Mouse (Mus musculus): ENCODE results near the gene Rbm38. TPM values are rescaled to one million over a fixed set of nuclear protein-coding genes. Genes with fewer than 3 reads are reported as not detected.

The Rbm38 gene
- total and polyA plus RNA-seq, 3 experiments, result 14.4 to 85.4 (median 19.4) TPM

DNA sequence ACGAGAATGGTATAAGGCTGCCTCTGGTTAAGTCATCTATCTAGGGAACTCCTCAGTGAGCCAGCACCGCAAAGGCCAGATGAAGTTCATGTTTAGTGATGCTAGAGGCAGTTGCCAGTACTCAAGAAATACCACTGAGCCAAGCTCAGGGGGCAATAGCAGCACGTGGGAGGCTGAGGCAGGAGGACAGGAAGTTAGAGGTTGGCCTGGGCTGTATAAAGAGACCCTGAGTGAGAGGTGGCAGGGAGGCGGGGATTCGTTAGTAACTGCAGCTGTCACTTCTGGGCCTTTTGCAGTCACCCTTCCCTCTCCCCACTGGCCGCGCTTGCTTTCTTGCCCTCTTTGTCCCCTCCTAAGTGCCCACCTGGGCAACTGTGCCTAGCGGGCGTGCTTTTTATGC is 976 bp upstream of the Rbm38 start:
- no peak overlapping the region for H3K27ac ChIP-seq (ENCODE audit: insufficient read depth, low read depth)
- dilution Hi-C loops (cut with MboI; ENCODE audit: extremely low pct_ligation_motif_present, extremely low pct_unique_long_range_greater_than_20kb, low sequenced_read_pairs), result no loop called here

DNA sequence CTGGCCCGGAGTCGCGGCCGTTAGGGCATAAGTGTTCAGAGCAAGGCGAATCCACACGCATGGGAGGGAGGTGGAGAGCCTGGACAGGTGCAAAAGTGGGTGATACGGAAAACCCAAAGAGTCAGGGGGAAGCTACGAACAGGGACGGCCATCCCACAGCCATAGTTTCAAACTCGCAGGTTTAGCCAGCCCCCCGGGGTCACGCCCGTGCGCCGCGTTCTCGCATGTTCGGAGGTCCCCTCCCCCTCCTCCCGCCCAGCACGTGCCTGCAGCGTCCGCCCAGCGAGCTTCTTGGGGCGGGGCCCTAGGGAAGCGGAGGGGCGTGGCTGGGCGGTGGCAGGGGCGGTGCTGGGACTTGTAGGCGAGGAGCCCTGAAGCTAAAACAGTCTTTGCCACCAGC is 508 bp upstream of the Rbm38 start:
- H3K27ac ChIP-seq (ENCODE audit: insufficient read depth, low read depth), result no peak overlapping the region
- no peak for TF ChIP-seq ZKSCAN1 (IDR thresholded peaks at IDR 0.05; ENCODE audit: borderline replicate concordance, low read depth, low read length)
- TF ChIP-seq CHD1 (IDR thresholded peaks at IDR 0.05; ENCODE audit: low read depth, low read length), result no peak
- TF ChIP-seq MXI1 (IDR thresholded peaks at IDR 0.05; ENCODE audit: low read depth, low read length), result peak; percentile 49; the same call in 1 of the 2 replicates
- no peak for TF ChIP-seq ZNF384 (IDR thresholded peaks at IDR 0.05; ENCODE audit: low read depth, low read length)
- TF ChIP-seq MEF2A (IDR thresholded peaks at IDR 0.05; ENCODE audit: borderline replicate concordance, low read depth, low read length), result no peak
- no peak for TF ChIP-seq JUND (conservative IDR thresholded peaks at IDR 0.05; ENCODE audit: low read depth, low read length)
- no peak for TF ChIP-seq POLR2A (IDR thresholded peaks at IDR 0.05; ENCODE audit: low read depth, low read length)
- no peak for TF ChIP-seq TCF12 (IDR thresholded peaks at IDR 0.05; ENCODE audit: low read depth, low read length)
- TF ChIP-seq ZC3H11A (IDR thresholded peaks at IDR 0.05; ENCODE audit: low read depth, low read length), result no peak
- TF ChIP-seq MYC (IDR thresholded peaks at IDR 0.05; ENCODE audit: low read depth, low read length), result peak; percentile 61; the same call in 1 of the 2 replicates
- TF ChIP-seq CHD2 (IDR thresholded peaks at IDR 0.05; ENCODE audit: low read length), result peak; percentile 59; the same call in 1 of the 2 replicates
- no peak for TF ChIP-seq EP300 (IDR thresholded peaks at IDR 0.05; ENCODE audit: low read length)
- peak; percentile 99 for TF ChIP-seq BHLHE40 (IDR thresholded peaks at IDR 0.05; ENCODE audit: low read depth, low read length)
- TF ChIP-seq E2F4 (IDR thresholded peaks at IDR 0.05; ENCODE audit: insufficient replicate concordance, low read depth, low read length), result no peak
- peak; percentile 87 for TF ChIP-seq HCFC1 (IDR thresholded peaks at IDR 0.05; ENCODE audit: low read depth, low read length)
- TF ChIP-seq RAD21 (IDR thresholded peaks at IDR 0.05; ENCODE audit: low read depth, low read length), result no peak
- TF ChIP-seq TBP (conservative IDR thresholded peaks at IDR 0.05; ENCODE audit: low read depth, low read length), result no peak
- no peak for TF ChIP-seq SMC3 (IDR thresholded peaks at IDR 0.05; ENCODE audit: low read depth, low read length)
- peak; percentile 54 for TF ChIP-seq USF1 (IDR thresholded peaks at IDR 0.05; ENCODE audit: low read depth, low read length)
- peak; percentile 11; the same call in 1 of the 2 replicates for TF ChIP-seq IRF4 (IDR thresholded peaks at IDR 0.05; ENCODE audit: low read depth, low read length)
- no peak for TF ChIP-seq MAZ (IDR thresholded peaks at IDR 0.05; ENCODE audit: low read depth, low read length)
- no peak; the same call in 1 of the 2 replicates for TF ChIP-seq GABPA (IDR thresholded peaks at IDR 0.05; ENCODE audit: insufficient replicate concordance, low read depth, low read length)
- TF ChIP-seq KAT2A (IDR thresholded peaks at IDR 0.05; ENCODE audit: insufficient replicate concordance, low read length), result 0 out of 2 replicates have a peak, but pooled peaks have one; percentile 18
- TF ChIP-seq MAX (IDR thresholded peaks at IDR 0.05; ENCODE audit: low read length), result peak; percentile 79; the same call in 1 of the 2 replicates
- TF ChIP-seq SIN3A (IDR thresholded peaks at IDR 0.05; ENCODE audit: low read length), result peak; percentile 28; the same call in 1 of the 2 replicates
- TF ChIP-seq PAX5 (IDR thresholded peaks at IDR 0.05; ENCODE audit: low read length), result no peak
- no peak for TF ChIP-seq ETS1 (conservative IDR thresholded peaks at IDR 0.05; ENCODE audit: low read depth, low read length)
- TF ChIP-seq UBTF (IDR thresholded peaks at IDR 0.05; ENCODE audit: low read depth, low read length), result no peak

More for the DNA sequence above, 976 bp upstream of the Rbm38 start:
- H3K4me2 ChIP-seq (ENCODE audit: insufficient read depth, low read depth, poor library complexity, severe bottlenecking), result peak overlapping the region; percentile 31; the same call in 1 of the 2 replicates
- in situ Hi-C loops (cut with MboI; ENCODE audit: low pct_ligation_motif_present, low pct_unique_long_range_greater_than_20kb, low sequenced_read_pairs), result loop anchor here (5.0 to 25.0 kb wide), 2 partner anchors 63 to 143 kb away; partner anchors contain the start of gene Pck1
- H3K4me3 ChIP-seq (replicated peaks in 1 of 3; ENCODE audit: low read depth in 2 of 3, low read length in 2 of 3, poor library complexity in 1 of 3), result peak overlapping the region in 1 of 3 experiments; percentile 34
- peaks cover 14% of the 10 kb centered on the region for H3K79me2 ChIP-seq (replicated peaks; ENCODE audit: control insufficient read depth, extremely low read depth, insufficient read depth, poor library complexity, severe bottlenecking)
- no peaks in the 10 kb centered on the region for H3K9me3 ChIP-seq (replicated peaks; ENCODE audit: low read length)
- peaks cover 6% of the 10 kb centered on the region for H3K27me3 ChIP-seq (replicated peaks)
- TF ChIP-seq POLR2AphosphoS2 (IDR thresholded peaks at IDR 0.05; ENCODE audit: low read depth, low read length) (no peak), MXI1 (IDR thresholded peaks at IDR 0.05; ENCODE audit: low read depth, low read length) (no peak), ELF1 (IDR thresholded peaks at IDR 0.05; ENCODE audit: low read depth, low read length) (no peak), SIN3A (IDR thresholded peaks at IDR 0.05; ENCODE audit: low read length) (no peak), PAX5 (IDR thresholded peaks at IDR 0.05; ENCODE audit: low read length) (no peak), MEF2A (IDR thresholded peaks at IDR 0.05; ENCODE audit: borderline replicate concordance, low read depth, low read length) (no peak), RCOR1 (conservative IDR thresholded peaks at IDR 0.05; ENCODE audit: low read depth, low read length) (no peak), USF1 (IDR thresholded peaks at IDR 0.05; ENCODE audit: low read depth, low read length) (no peak), ETS1 (conservative IDR thresholded peaks at IDR 0.05; ENCODE audit: low read depth, low read length) (no peak), NELFE (IDR thresholded peaks at IDR 0.05; ENCODE audit: low read depth, low read length) (no peak), ZC3H11A (IDR thresholded peaks at IDR 0.05; ENCODE audit: low read depth, low read length) (no peak), CTCF (conservative IDR thresholded peaks at IDR 0.05 in 1 of 2, IDR thresholded peaks at IDR 0.05 in 1 of 2; ENCODE audit: low read depth in 2 of 2, low read length in 2 of 2) (no peak)
- H3K9ac ChIP-seq (ENCODE audit: insufficient read depth, low read depth), result no peak overlapping the region
- H3K4me1 ChIP-seq (ENCODE audit: control insufficient read depth in 1 of 2, insufficient read depth in 2 of 2), result peaks cover 39 to 60% of the 10 kb centered on the region in 2 experiments
- H3K36me3 ChIP-seq (replicated peaks in 1 of 2; ENCODE audit: control insufficient read depth in 1 of 2, insufficient read depth in 1 of 2, low read length in 1 of 2), result peaks cover 20 to 37% of the 10 kb centered on the region in 2 experiments
- DNase-seq (ENCODE audit: extremely low read depth), result no peak

More for the DNA sequence above, 508 bp upstream of the Rbm38 start:
- DNase-seq (ENCODE audit: extremely low read depth), result peak; percentile 78
- Histone ChIP-seq H3K9me3 (replicated peaks; ENCODE audit: low read length) (no peaks in the 10 kb centered on the region), H3K9ac (ENCODE audit: insufficient read depth, low read depth) (no peak overlapping the region), H3K4me2 (ENCODE audit: insufficient read depth, low read depth, poor library complexity, severe bottlenecking) (peak overlapping the region; percentile 31; the same call in 1 of the 2 replicates), H3K79me2 (replicated peaks; ENCODE audit: control insufficient read depth, extremely low read depth, insufficient read depth, poor library complexity, severe bottlenecking) (peaks cover 17% of the 10 kb centered on the region), H3K36me3 (replicated peaks in 1 of 2; ENCODE audit: control insufficient read depth in 1 of 2, insufficient read depth in 1 of 2, low read length in 1 of 2) (peaks cover 18 to 37% of the 10 kb centered on the region in 2 experiments), H3K4me3 (replicated peaks in 1 of 3; ENCODE audit: low read depth in 2 of 3, low read length in 2 of 3, poor library complexity in 1 of 3) (peak overlapping the region in 2 of 3 experiments; percentile 24 to 34), H3K27me3 (replicated peaks) (peaks cover 6% of the 10 kb centered on the region), H3K4me1 (ENCODE audit: control insufficient read depth in 1 of 2, insufficient read depth in 2 of 2) (peaks cover 42 to 64% of the 10 kb centered on the region in 2 experiments)
- in situ Hi-C loops (cut with MboI; ENCODE audit: low pct_ligation_motif_present, low pct_unique_long_range_greater_than_20kb, low sequenced_read_pairs) (loop anchor here (5.0 to 25.0 kb wide), 2 partner anchors 63 to 143 kb away; partner anchors contain the start of gene Pck1), dilution Hi-C loops (cut with MboI; ENCODE audit: extremely low pct_ligation_motif_present, extremely low pct_unique_long_range_greater_than_20kb, low sequenced_read_pairs) (no loop called here)
